Mouse (Mus musculus) CH12F3 (cell line): Measurements from ENCODE around the gene B4galnt1.

ENCODE experiments used
- in situ Hi-C: fragments of 300-500 bp; cut with MboI; formaldehyde crosslinking; loops from 2 replicates; pipeline ENCODE4 v1.14.3; 2020; ENCODE audit warnings: low sequenced_read_pairs

The B4galnt1 gene

GRCm38 (mm10) chr10:127166771-127167613 is 2.0 kb downstream of the B4galnt1 start:
- in situ Hi-C loops = no loop called here

- in situ Hi-C loops = no loop called here
Measured at GRCm38 (mm10) chr10:127167614-127168192, 2.7 kb downstream of the B4galnt1 start.

- in situ Hi-C loops = no loop called here
Measured at GRCm38 (mm10) chr10:127170002-127170401, 5.0 kb downstream of the B4galnt1 start.

- in situ Hi-C loops = no loop called here
Measured at GRCm38 (mm10) chr10:127170837-127171272, 5.8 kb downstream of the B4galnt1 start.

DNA sequence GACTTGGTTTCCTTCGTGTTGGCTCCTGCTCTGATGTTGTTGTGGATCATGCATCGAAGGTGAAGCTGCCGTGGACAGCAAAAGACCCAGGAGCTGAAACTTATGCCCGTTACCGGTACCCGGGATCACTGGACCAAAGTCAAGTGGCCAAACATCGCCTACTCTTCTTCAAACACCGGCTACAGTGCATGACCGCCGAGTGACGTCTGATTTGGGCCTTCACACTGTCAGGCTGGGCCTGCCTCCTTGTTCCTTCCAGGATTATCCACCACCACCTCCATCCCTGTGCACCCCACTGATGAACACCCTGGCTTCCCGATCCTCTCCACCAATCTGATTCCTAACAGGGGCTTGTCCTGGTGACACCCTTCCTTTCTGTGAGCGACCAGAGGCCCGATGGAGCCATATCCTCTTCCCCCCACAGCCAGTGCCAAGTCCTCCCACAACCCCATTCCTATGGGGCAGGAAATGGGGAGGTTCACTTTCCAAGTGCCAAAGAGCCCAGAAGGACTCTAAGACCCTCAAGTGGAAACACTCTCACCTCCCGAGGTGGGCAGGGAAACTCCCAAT is 6.7 kb downstream of the B4galnt1 start:
- in situ Hi-C loops = no loop called here

GRCm38 (mm10) chr10:127173148-127174065 is 8.4 kb downstream of the B4galnt1 start:
- in situ Hi-C loops = no loop called here

DNA sequence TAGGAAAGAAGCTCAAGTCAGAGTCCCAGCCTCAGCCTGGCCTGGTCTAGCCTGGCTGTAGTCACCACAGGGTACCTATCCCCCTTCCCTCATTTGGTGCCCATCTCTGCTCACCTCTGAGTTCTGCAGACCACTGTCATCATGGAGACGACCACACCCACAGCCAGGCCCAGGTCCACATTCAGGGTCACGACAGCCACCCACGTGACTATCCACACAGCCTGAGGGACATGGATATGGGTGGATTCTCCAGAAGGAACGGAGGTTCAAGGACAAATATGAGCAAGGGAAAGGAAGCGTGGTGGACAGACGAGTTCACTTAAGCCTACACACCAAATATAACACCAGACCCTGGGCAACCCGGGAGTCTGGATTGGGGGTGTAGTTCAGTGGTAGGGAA is 9.1 kb downstream of the B4galnt1 start:
- in situ Hi-C loops = no loop called here

- in situ Hi-C loops = no loop called here
Measured at GRCm38 (mm10) chr10:127176228-127176627, 11.2 kb downstream of the B4galnt1 start.

DNA sequence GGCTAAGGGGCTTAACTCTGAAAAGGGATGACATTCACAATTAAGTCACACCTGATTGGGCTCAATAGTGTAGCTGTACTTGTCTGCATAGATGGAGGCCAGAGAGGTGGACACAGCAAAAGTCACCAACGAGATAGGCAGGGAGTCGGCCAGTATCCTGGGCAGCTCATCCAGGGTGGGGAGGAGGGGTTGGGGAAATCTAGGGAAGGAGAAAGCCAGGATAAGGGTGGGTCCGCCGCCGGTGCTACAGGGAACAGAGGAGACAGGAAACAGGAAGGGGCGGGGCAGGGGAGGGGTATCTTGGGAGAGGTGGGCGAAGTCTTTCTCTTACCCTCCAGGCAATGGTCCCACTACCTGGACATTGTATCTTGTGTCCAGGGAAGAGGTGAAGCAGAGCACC is 11.7 kb downstream of the B4galnt1 start:
- in situ Hi-C loops = no loop called here

GRCm38 (mm10) chr10:127177235-127177634 is 12.2 kb downstream of the B4galnt1 start:
- in situ Hi-C loops = no loop called here

DNA sequence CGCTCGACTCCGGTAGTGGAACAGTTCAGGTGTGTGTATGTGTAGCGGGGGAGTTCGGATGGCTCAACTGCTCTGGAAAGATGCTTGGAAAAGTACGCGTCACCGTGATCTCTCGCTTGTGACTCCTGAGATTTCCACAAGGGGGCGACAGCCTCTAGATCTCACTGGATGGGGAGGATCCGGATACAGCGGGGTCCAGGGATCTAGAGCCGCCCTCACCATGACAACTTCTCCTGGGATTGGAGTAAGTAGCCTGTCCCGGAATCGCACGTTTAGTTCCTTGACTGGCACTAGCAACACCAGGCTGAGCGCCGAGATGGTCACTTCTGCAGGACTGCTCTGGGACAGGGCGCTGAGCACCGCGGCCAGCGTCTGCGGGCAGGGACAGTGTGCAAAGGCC is 12.7 kb downstream of the B4galnt1 start:
- in situ Hi-C loops = no loop called here

DNA sequence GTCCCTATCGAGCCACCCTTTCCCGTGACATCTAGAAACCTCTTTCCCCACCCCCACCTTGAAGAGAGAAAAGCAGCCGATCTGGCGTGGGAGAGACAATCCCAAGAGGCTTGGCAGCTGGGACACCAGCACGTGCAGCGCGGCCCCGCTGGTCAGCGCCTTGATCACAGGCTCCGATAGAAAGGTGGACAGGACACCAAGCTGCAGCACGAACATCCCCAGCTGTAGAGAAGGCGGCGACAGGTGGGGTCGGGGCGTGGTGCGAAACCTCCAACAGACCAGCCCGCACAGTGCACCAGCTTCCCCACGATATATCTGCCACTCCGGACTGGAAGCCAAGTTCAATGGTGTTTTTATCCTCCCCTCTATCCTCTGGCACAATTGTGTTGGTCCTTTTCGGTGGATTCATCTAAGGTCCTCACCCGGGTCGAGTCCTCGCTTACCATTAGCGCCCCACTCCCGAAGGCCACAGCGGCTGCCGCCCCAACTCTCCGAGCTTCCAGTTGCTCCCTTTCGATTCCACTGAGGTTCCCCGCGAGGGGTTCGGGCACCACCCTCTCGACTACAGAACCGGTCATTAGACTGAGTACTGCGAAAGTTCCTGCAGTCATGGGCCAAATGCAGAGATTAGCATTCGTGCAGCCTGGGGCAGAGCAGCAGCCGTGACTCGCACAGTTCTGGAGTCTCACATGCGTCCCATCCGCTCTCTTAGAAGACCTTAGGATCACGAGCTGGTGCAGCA is 13.4 kb downstream of the B4galnt1 start:
- in situ Hi-C loops = no loop called here

DNA sequence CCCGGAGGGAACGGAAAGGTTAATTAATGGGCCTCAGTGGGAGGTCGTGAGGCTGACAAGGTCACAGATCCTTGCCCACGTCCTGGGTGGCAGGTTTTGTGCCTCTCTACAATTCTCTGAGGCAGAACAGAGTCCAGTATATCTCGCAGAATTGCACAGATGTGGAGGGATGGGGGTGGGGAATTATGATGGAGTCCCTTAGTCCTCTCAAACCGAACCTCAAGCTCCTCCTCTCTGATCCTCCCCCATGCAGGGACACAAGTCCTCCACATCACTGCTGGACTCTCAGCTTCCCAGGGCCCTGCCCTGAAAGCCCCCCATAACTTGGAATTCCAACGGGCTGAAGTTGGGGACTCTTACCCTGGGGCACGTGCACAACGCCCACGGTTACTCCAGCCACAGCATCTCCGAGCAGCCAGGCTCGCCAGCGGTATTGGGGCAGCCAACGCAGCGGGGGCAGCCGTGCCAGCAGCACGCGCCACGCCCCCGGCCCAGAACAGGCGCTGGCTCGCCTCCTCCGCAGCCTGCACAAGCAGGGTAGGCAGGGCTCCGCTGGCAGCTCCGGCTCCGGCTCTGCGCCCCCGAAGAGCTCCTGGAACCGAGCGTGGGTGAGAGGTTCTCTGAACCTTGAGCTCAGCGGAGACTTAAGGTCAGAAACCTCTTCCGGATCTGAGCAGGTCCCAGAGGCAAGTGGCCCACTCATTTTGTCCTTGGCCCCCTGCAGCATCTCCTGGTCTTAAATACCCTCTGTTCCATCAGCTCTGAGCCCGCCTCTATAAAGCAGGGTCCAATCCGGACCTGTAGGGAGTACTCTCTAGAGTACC is 15.1 kb downstream of the B4galnt1 start, which contains the start of gene Slc26a10:
Gene Slc26a10 (minus strand): TSS at position 775 of the 824 bp plus-strand sequence.
- in situ Hi-C loops = no loop called here

GRCm38 (mm10) chr10:127180695-127181047 is 15.6 kb downstream of the B4galnt1 start:
- in situ Hi-C loops = no loop called here

DNA sequence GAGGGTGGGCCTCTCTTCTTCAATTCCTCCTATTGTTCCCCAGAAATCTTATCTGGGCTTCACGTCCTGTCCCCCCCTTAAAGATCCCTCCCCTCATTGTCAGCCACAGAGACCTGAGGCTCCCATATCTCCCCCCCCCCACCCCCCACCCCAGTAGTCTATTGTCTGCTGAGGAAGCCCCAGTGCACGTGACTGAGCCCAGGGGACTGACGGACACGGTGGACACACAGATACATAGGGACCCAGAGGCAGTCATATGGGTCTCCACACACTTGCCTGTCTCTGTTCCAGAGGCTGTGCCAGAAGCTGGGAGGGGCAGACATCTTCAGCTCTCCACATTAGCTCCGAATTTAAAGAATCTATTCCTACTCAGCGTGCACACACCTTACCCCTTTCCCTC is 16.5 kb downstream of the B4galnt1 start:
- in situ Hi-C loops = no loop called here

DNA sequence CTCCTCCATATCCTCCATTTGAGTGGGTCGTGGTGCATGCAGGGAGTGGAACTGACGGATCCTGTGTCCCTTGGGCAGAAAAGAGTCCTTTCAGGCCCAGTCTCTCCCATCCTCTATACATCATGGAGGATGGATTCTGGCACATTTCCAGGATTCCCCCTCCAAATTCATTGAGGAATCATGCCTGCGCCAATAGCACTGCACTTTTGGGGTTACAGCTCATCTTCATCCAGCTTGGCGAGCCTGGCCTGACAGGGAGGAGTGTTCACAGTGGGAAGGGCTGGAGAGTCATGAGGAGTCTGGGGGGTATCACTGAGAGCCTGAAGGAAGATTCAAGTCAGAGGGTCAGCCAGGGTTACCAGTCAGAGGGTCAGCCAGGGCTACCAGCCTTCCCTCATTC is 17.6 kb downstream of the B4galnt1 start:
- in situ Hi-C loops = no loop called here

DNA sequence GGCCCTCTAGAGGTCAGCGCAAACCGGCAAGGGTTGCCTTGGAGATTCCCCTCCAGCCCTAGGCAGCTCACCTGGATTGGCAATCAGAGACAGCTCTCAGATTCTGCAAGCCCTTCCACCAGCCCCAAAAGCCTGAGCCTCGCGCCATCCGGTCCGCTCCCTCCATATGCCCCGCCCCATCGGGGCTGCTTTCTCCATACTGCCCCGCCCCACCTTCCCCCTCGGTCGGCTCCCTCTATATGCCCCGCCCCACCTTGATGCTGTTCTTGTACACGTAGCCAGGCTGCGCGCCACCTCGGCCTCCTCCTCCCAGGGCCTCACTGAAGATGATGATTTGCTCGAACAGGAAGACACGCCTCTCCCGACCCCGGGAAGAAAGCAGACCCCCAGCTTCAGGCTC is 18.7 kb downstream of the B4galnt1 start:
- in situ Hi-C loops = no loop called here

GRCm38 (mm10) chr10:127185101-127185500 is 20.1 kb downstream of the B4galnt1 start:
- in situ Hi-C loops = no loop called here

- in situ Hi-C loops = no loop called here
Measured at GRCm38 (mm10) chr10:127185506-127185905, 20.5 kb downstream of the B4galnt1 start.
